Mouse (Mus musculus): ENCODE measurements at regions not wholly inside any gene's neighbourhood (a gene's known extent, or its start where the extent isn't known, plus 50 kb on each side); places are given as distances from the start of the nearest gene placed in this dataset.

GRCm38 (mm10) chr13:29114998-29115495 is 161.5 kb upstream of the Sox4 start:
- no peak for TF ChIP-seq ZC3H11A (IDR thresholded peaks at IDR 0.05; ENCODE audit: borderline replicate concordance, low read depth, low read length)
- no peak for TF ChIP-seq MAFK (IDR thresholded peaks at IDR 0.05; ENCODE audit: insufficient read depth, low read depth, low read length)
- no peak for TF ChIP-seq ZNF384 (IDR thresholded peaks at IDR 0.05; ENCODE audit: low read depth, low read length)
- no peak for TF ChIP-seq CHD2 (IDR thresholded peaks at IDR 0.05; ENCODE audit: low read depth, low read length)

All from ES-E14 (cell line).